Comparison of ENCODE assay signal across 8 mouse cellular contexts in the genomic region with DNA sequence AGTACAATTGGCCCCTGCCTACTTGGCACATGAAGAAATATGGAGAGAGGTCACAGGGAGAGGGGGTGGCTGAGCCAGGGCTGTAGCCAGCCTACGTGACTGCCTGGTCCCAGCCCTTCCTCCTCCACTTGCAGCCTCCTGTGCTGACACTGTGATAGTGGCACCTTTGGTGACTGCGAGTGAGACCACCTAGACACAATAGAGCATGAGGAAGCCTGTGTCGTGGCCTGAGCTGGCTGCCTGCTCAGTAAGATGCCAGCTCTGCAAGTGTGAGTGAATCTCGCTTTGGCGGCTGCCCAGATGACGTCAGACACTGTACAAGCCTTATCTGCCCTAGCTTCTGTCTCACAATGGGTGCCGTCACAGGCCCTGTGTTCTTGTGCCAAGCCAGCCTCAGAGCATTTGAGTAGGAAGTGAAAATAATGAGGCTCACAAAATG. TPM values are rescaled to one million over a fixed set of nuclear protein-coding genes. Genes with fewer than 3 reads are reported as not detected.
A peak's percentile ranks its signal among the peaks of the same experiment; 100 is the strongest.
DNase-seq lines count a peak whose midpoint lies in the region; ATAC-seq and TF ChIP-seq lines count a peak whose summit lies in the region.

No protein-coding gene starts in this region.

- H3K4me2 ChIP-seq in heart, embryonic 13.5 days, result peak overlapping the region; percentile 28
- H3K4me2 ChIP-seq in liver, postnatal 0 days (ENCODE audit: low read depth, low read length), result no peak overlapping the region

- no peaks in the 10 kb centered on the region for H3K36me3 ChIP-seq in heart, embryonic 13.5 days
- H3K36me3 ChIP-seq in liver, postnatal 0 days (replicated peaks; ENCODE audit: insufficient read depth, low read length), result no peaks in the 10 kb centered on the region

- H3K9me3 ChIP-seq in heart, embryonic 13.5 days, result no peaks in the 10 kb centered on the region
- H3K9me3 ChIP-seq in liver, postnatal 0 days (ENCODE audit: low read length), result no peaks in the 10 kb centered on the region

- no peak overlapping the region for H3K9ac ChIP-seq in heart, embryonic 13.5 days
- no peak overlapping the region for H3K9ac ChIP-seq in liver, postnatal 0 days (replicated peaks)

- peaks cover 26% of the 10 kb centered on the region for H3K4me1 ChIP-seq in heart, embryonic 13.5 days
- H3K4me1 ChIP-seq in liver, postnatal 0 days (ENCODE audit: insufficient read depth), result peaks cover 4% of the 10 kb centered on the region; the same call in 1 of the 2 replicates

- no peaks in the 10 kb centered on the region for H3K27me3 ChIP-seq in heart, embryonic 13.5 days (replicated peaks)
- H3K27me3 ChIP-seq in liver, postnatal 0 days (ENCODE audit: insufficient read depth, low read length), result no peaks in the 10 kb centered on the region

- TF ChIP-seq EP300 in liver, postnatal 0 days (IDR thresholded peaks at IDR 0.05; ENCODE audit: low read depth), result peak; percentile 63

- H3K4me3 ChIP-seq in heart, embryonic 13.5 days, result no peak overlapping the region
- H3K4me3 ChIP-seq in liver, postnatal 0 days (ENCODE audit: low read depth, low read length), result no peak overlapping the region

- peak overlapping the region; percentile 77 for H3K27ac ChIP-seq in heart, embryonic 13.5 days (replicated peaks)
- H3K27ac ChIP-seq in liver, postnatal 0 days (ENCODE audit: low read depth), result no peak overlapping the region

- WGBS in heart, embryonic 13.5 days, result 17% methylated on average over 7 of the region's 7 CpGs
- WGBS in liver, postnatal 0 days (ENCODE audit: insufficient replicate concordance), result 55% methylated on average over 7 of the region's 7 CpGs

- TF ChIP-seq CTCF in liver, postnatal 0 days (IDR thresholded peaks at IDR 0.05; ENCODE audit: low read depth), result no peak

- DNase-seq in 3134 (ENCODE audit: extremely low read depth, insufficient read length, low spot score), result peak; percentile 54
- DNase-seq in adrenal gland, postnatal 10 days, result peak; percentile 94
- DNase-seq in layer of hippocampus, adult 11-12 months (ENCODE audit: low spot score), result peak; percentile 90
- DNase-seq in liver, postnatal 0 days, result peak; percentile 80
- DNase-seq in right cerebral cortex, adult 2 months (ENCODE audit: low spot score in 2 of 2), result peak; percentile 82 to 87
- DNase-seq in natural killer cell, adult 2 months (ENCODE audit: low spot score in 2 of 2), result no peak

- peak; percentile 89 for ATAC-seq in erythroid progenitor cell, adult 5-6 weeks (replicated peaks; ENCODE audit: low FRiP score, poor library complexity, severe bottlenecking)
- peak; percentile 79 for ATAC-seq in heart, embryonic 13.5 days (ENCODE audit: extremely low read depth, insufficient number of reproducible peaks, low FRiP score, low TSS enrichment)
- peak; percentile 95 for ATAC-seq in liver, postnatal 0 days

RNA-seq across cellular contexts. Expression of gene Olfml2a, which starts 18.5 kb away (rescaled TPM):
- 10 to 100 TPM; 18.8 to 21.1 TPM for total RNA-seq in adrenal gland, postnatal 10 days (2021)
- total RNA-seq in erythroid progenitor cell, adult 5-6 weeks (2015; ENCODE audit: low replicate concordance), result 1.8 TPM in 1 of 2 replicates, not detected in the other
- not detected in 2 replicates for total RNA-seq in erythroid progenitor cell, adult 5-6 weeks (2017; ENCODE audit: low replicate concordance)
- 5.0 and 5.1 TPM in 2 replicates for polyA plus RNA-seq in heart, embryonic 13.5 days (2015; fragmentation: Nextera tagmentation; extraction: Ambion mirVana)
- polyA plus RNA-seq in liver, postnatal 0 days (2015; fragmentation: Nextera tagmentation; extraction: Ambion mirVana), result 0.06 and 0.12 TPM in 2 replicates

RNA-seq across cellular contexts. Expression of gene Nr6a1, which starts 22.8 kb away (rescaled TPM):
- 1 to 10 TPM; 4.6 to 7.4 TPM for total RNA-seq in adrenal gland, postnatal 10 days (2021)
- 0.84 TPM in 1 of 2 replicates, not detected in the other for total RNA-seq in erythroid progenitor cell, adult 5-6 weeks (2015; ENCODE audit: low replicate concordance)
- 0.13 TPM in 1 of 2 replicates, not detected in the other for total RNA-seq in erythroid progenitor cell, adult 5-6 weeks (2017; ENCODE audit: low replicate concordance)
- 0.87 and 1.2 TPM in 2 replicates for polyA plus RNA-seq in heart, embryonic 13.5 days (2015; fragmentation: Nextera tagmentation; extraction: Ambion mirVana)
- 0.83 and 1.1 TPM in 2 replicates for polyA plus RNA-seq in liver, postnatal 0 days (2015; fragmentation: Nextera tagmentation; extraction: Ambion mirVana)

RNA-seq across cellular contexts. Expression of gene Wdr38, which starts 47.0 kb away (rescaled TPM):
- under 1 TPM; 0.21 to 0.27 TPM for total RNA-seq in adrenal gland, postnatal 10 days (2021)
- 0.72 TPM in 1 of 2 replicates, not detected in the other for total RNA-seq in erythroid progenitor cell, adult 5-6 weeks (2015; ENCODE audit: low replicate concordance)
- 0.13 TPM in 1 of 2 replicates, not detected in the other for total RNA-seq in erythroid progenitor cell, adult 5-6 weeks (2017; ENCODE audit: low replicate concordance)
- 1.1 and 1.3 TPM in 2 replicates for polyA plus RNA-seq in heart, embryonic 13.5 days (2015; fragmentation: Nextera tagmentation; extraction: Ambion mirVana)
- 0.53 and 0.60 TPM in 2 replicates for polyA plus RNA-seq in liver, postnatal 0 days (2015; fragmentation: Nextera tagmentation; extraction: Ambion mirVana)

RNA-seq across cellular contexts. Expression of gene Arpc5l, which starts 54.8 kb away (rescaled TPM):
- total RNA-seq in adrenal gland, postnatal 10 days (2021), result 10 to 100 TPM; 59.7 to 61.2 TPM
- 31.9 and 56.6 TPM in 2 replicates for total RNA-seq in erythroid progenitor cell, adult 5-6 weeks (2015; ENCODE audit: low replicate concordance)
- total RNA-seq in erythroid progenitor cell, adult 5-6 weeks (2017; ENCODE audit: low replicate concordance), result 33.6 and 47.9 TPM in 2 replicates
- 75.4 and 87.3 TPM in 2 replicates for polyA plus RNA-seq in heart, embryonic 13.5 days (2015; fragmentation: Nextera tagmentation; extraction: Ambion mirVana)
- 59.3 and 60.7 TPM in 2 replicates for polyA plus RNA-seq in liver, postnatal 0 days (2015; fragmentation: Nextera tagmentation; extraction: Ambion mirVana)

RNA-seq across cellular contexts. Expression of gene Rpl35, which starts 55.1 kb away (rescaled TPM):
- 100 to 1,000 TPM; 511 to 525 TPM for total RNA-seq in adrenal gland, postnatal 10 days (2021)
- 226 and 288 TPM in 2 replicates for total RNA-seq in erythroid progenitor cell, adult 5-6 weeks (2015; ENCODE audit: low replicate concordance)
- 201 and 298 TPM in 2 replicates for total RNA-seq in erythroid progenitor cell, adult 5-6 weeks (2017; ENCODE audit: low replicate concordance)
- 628 and 659 TPM in 2 replicates for polyA plus RNA-seq in heart, embryonic 13.5 days (2015; fragmentation: Nextera tagmentation; extraction: Ambion mirVana)
- 574 and 582 TPM in 2 replicates for polyA plus RNA-seq in liver, postnatal 0 days (2015; fragmentation: Nextera tagmentation; extraction: Ambion mirVana)

Comparison
In these comparisons a context has a peak if more than half of its experiments do, and no peak if none do; other contexts are left out.
1. DNase-seq: peak in 3134 (single experiment), adrenal gland, postnatal 10 days (single experiment), layer of hippocampus, adult 11-12 months (single experiment), liver, postnatal 0 days (single experiment) and right cerebral cortex, adult 2 months (2 of 2); none in natural killer cell, adult 2 months (0 of 2).
2. RNA of gene Olfml2a, which starts 18.5 kb away (total RNA-seq): 18.8 to 21.1 TPM in adrenal gland, postnatal 10 days; 1.8 TPM in erythroid progenitor cell, adult 5-6 weeks; every median in the first group is over 4 times any median in the second.
3. Peak in every context shown above with its lines, with median percentiles within 50 percentile points of each other: ATAC-seq.